Mouse (Mus musculus): ENCODE measurements around the gene Lrrfip1.

GRCm38 (mm10) chr1:91006037-91006436, 7.5 kb downstream of the Lrrfip1 start:
- TF ChIP-seq POLR2A (IDR thresholded peaks at IDR 0.05; ENCODE audit: insufficient read length, low read depth): no peak
- TF ChIP-seq MAX (IDR thresholded peaks at IDR 0.05; ENCODE audit: low read depth): no peak
- no peak for TF ChIP-seq MYOD1 (IDR thresholded peaks at IDR 0.05; ENCODE audit: control insufficient read depth in 1 of 3, insufficient read length in 2 of 3, low read depth in 2 of 3)
- no peak for TF ChIP-seq CEBPB (IDR thresholded peaks at IDR 0.05; ENCODE audit: insufficient read depth, poor library complexity, severe bottlenecking)
- no peak for TF ChIP-seq REST (IDR thresholded peaks at IDR 0.05; ENCODE audit: insufficient read depth, insufficient read length)
- no peak for TF ChIP-seq MYOG (IDR thresholded peaks at IDR 0.05; ENCODE audit: control insufficient read depth in 1 of 3, insufficient read depth in 1 of 3, insufficient read length in 2 of 3, low read depth in 2 of 3)
